Mouse (Mus musculus) spleen, adult 2 months (tissue): Measurements from ENCODE around the gene Kdm8. TPM values are rescaled to one million over a fixed set of nuclear protein-coding genes. Genes with fewer than 3 reads are reported as not detected.

Source experiments
- DNase-seq, 2 experiments: peaks; one replicate each; pipeline versions ENCODE4 v3.0.0 to v3.0.0-alpha.2; 2012 to 2021; ENCODE audit warnings: low spot score in 2 of 2, low read depth in 1 of 2
- H3K27ac ChIP-seq: fragments of 200-500 bp; 2 replicates; pipeline ENCODE4 v1.5.1; 2012; ENCODE audit warnings: low read length, inconsistent platforms; ENCODE audit not compliant: insufficient read depth
- H3K27me3 ChIP-seq: fragments of 200-500 bp; 2 replicates; pipeline ENCODE4 v1.6.1; 2012; ENCODE audit warnings: mild to moderate bottlenecking, moderate library complexity, low read length, inconsistent platforms; ENCODE audit not compliant: control insufficient read depth, insufficient read depth
- H3K36me3 ChIP-seq: fragments of 200-500 bp; 2 replicates; pipeline ENCODE4 v1.6.1; 2012; ENCODE audit warnings: mild to moderate bottlenecking, low read length, inconsistent platforms; ENCODE audit not compliant: control insufficient read depth, insufficient read depth
- H3K4me1 ChIP-seq: fragments of 200-500 bp; 2 replicates; pipeline ENCODE4 v1.6.1; 2011; ENCODE audit warnings: inconsistent platforms; ENCODE audit not compliant: control insufficient read depth, insufficient read depth, insufficient read length
- H3K4me3 ChIP-seq: fragments of 200-500 bp; 2 replicates; pipeline ENCODE4 v1.5.1; 2011; ENCODE audit warnings: mild to moderate bottlenecking, inconsistent platforms; ENCODE audit not compliant: insufficient read depth, insufficient read length; ENCODE audit errors: extremely low read depth
- CTCF ChIP-seq: fragments of 200-500 bp; IDR thresholded peaks from 2 replicates; pipeline ENCODE4 v1.5.1; 2011; ENCODE audit warnings: mild to moderate bottlenecking, inconsistent platforms; ENCODE audit not compliant: insufficient read depth, insufficient read length, insufficient replicate concordance; ENCODE audit errors: extremely low read depth
- POLR2A ChIP-seq: fragments of 200-500 bp; IDR thresholded peaks from 2 replicates; pipeline ENCODE4 v1.6.1; 2011; ENCODE audit warnings: low read depth, low read length, inconsistent platforms
- WGBS: fragments of 180-500 bp; shearing (Covaris S2); methylation state at CpG from one replicate; pipeline ENCODE4 v1.1.7; 2018; 5-methylcytosine and 5-hydroxymethylcytosine counted together
- polyA plus RNA-seq: library from polyadenylated mRNA; depleted of rRNA; stranded (reverse); fragments of >200 nt; gene quantifications from 2 replicates; pipeline ENCODE4 v1.2.3, GENCODE M21; 2012

Kdm8 gene
- polyA plus RNA-seq, 1 experiment, result 3.8 TPM

DNA sequence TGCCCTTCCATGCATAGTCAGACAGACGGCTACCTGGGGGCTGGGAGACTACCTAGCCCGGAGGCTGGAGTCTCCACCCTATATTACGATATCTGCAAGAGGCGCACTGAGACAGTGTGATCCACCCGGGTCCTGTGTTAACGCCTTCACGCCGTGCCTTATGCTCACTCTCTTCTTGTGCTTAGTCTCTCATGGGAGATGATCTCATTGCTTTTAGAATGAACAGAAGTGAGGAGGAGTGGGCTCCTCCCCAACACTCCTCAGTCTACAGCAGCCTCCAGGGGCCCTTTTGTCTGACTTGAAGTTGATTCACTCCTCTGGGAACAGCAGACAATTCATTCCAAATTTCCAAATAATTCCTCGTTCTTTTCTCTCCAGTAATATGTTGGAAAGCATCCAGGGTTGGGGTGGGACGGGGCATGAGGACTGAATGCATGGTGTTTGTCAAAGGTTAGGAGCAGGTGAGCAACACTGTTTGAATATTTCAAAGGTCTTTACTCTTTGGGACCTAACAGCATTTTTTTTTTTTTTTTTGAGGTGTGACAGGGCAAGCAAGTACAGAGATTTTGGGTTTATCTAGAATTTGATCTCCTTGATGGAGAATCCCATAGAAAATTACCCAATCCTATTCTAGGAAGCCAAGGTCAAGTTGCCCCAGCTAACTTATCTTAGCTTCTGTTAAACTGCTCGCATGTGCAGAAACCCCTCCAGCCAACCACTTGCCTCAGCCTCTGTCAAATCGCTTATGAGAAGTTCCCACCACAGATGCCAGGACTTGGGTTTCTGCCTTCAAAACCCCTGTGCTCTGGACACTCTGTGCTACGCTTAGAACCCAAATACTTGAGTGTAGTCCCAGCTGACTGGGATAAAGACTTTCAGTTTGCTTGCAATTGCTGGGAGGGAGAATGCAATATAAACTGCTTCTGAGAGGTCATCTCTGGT, 55.7 kb downstream of the Kdm8 start:
- WGBS, result 78% methylated on average over 13 of the region's 13 CpGs
- H3K4me1 ChIP-seq, result peaks cover 12% of the 10 kb centered on the region; the same call in 1 of the 2 replicates
- H3K27me3 ChIP-seq, result no peaks in the 10 kb centered on the region
- H3K36me3 ChIP-seq, result no peaks in the 10 kb centered on the region
- DNase-seq, result no peak
- no peak overlapping the region for H3K4me3 ChIP-seq
- no peak overlapping the region for H3K27ac ChIP-seq
- TF ChIP-seq CTCF (no peak), POLR2A (no peak)

- H3K4me1 ChIP-seq, result peaks cover 8% of the 10 kb centered on the region; the same call in 1 of the 2 replicates
- no peaks in the 10 kb centered on the region for H3K27me3 ChIP-seq
- no peak overlapping the region for H3K4me3 ChIP-seq
- 83% methylated on average over 7 of the region's 7 CpGs for WGBS
- TF ChIP-seq CTCF (no peak), POLR2A (no peak)
- H3K36me3 ChIP-seq, result no peaks in the 10 kb centered on the region
- no peak overlapping the region for H3K27ac ChIP-seq
- DNase-seq, result no peak
These were observed 56.4 kb downstream of the Kdm8 start for GRCm38 (mm10) chr7:125500879-125501278.

DNA sequence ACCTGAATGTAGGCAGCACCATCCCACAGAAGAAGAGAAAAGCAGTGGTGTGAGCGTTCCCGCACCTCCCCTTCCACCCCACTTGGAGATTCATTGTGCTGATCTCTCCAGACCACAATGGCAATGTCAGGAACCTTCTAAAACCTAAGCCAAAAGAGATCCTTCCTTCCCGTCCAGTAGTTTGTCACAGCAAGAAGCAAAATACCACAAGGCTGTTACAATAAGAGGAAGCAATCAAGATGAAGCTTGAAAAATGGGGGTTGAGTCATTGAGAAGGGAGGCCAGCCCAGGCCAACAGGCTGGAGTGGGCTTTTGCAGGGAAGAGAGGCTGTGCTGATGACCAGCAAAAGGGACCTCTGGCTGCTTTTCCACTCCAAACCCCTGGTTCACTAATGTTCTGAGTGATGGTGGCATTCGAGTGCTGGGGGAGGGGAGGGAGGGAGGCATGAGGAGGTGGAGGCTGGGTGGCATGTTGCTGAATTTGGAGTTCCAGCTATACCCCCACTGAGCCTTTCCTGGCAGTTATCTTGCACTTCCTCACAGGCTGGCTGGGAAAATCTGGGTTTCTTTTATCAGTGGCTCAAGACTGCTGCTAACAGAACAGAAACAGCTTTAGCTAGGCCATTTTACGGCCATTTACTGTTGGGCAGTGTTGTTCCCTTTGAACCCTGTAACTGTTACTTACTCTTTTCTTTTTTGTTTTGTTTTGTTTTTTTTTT, 59.1 kb downstream of the Kdm8 start:
- TF ChIP-seq POLR2A (no peak), CTCF (no peak)
- 49% methylated on average over 5 of the region's 5 CpGs for WGBS
- Histone ChIP-seq H3K36me3 (no peaks in the 10 kb centered on the region), H3K27me3 (no peaks in the 10 kb centered on the region), H3K4me1 (no peaks in the 10 kb centered on the region; the same call in 1 of the 2 replicates), H3K4me3 (no peak overlapping the region), H3K27ac (no peak overlapping the region)
- DNase-seq, result no peak

- 94% methylated on average over 5 of the region's 5 CpGs for WGBS
- H3K27ac ChIP-seq, result no peak overlapping the region
- no peaks in the 10 kb centered on the region for H3K36me3 ChIP-seq
- H3K4me3 ChIP-seq, result no peak overlapping the region
- no peak for DNase-seq
- no peaks in the 10 kb centered on the region for H3K27me3 ChIP-seq
- H3K4me1 ChIP-seq, result no peaks in the 10 kb centered on the region; the same call in 1 of the 2 replicates
- TF ChIP-seq CTCF, result no peak
- no peak for TF ChIP-seq POLR2A
These were observed 60.1 kb downstream of the Kdm8 start for GRCm38 (mm10) chr7:125504618-125505017.

DNA sequence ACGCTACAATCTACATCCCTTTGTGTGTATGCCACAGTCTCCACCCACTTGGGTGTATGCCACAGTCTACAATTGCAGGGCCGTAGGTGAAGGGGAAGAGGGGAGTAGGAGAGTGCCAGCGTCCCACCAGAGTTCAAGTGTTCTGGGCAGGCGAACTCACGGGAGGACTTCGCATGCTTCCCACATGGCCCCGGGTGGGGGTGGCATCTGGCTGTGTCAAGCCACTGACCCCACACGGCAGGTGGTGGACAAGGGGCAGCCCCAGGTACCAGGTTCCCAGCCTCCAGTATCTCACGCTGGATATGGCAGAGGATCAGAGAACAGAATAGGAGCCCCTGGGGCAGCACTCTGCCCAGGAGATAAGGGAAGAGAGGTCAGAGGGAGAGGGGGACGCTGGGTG, 61.1 kb downstream of the Kdm8 start:
- no peak for DNase-seq
- no peak for TF ChIP-seq POLR2A
- TF ChIP-seq CTCF, result no peak
- no peak overlapping the region for H3K4me3 ChIP-seq
- H3K4me1 ChIP-seq, result no peaks in the 10 kb centered on the region; the same call in 1 of the 2 replicates
- no peaks in the 10 kb centered on the region for H3K27me3 ChIP-seq
- WGBS, result 85% methylated on average over 10 of the region's 10 CpGs
- no peak overlapping the region for H3K27ac ChIP-seq
- no peaks in the 10 kb centered on the region for H3K36me3 ChIP-seq

DNA sequence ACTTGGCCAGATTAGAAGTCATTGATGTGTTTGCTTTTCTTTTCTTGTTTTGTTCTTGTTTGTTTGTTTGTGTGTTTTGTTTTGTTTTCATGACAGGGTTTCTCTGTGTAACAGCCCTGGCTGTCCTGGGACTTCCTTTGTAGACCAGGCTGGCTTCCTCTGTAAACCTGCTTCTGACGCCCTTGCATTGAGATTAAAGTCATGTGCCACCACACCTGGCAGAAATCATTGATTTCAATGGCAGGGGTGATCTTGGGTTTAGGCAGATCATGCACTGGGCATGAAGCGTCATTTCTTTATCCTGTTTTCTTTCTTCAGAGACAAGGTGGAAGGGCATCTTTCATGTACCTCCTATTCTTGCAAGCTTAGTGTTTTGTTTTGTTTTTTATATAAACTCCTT, 62.8 kb downstream of the Kdm8 start:
- DNase-seq, result no peak
- TF ChIP-seq CTCF (no peak), POLR2A (no peak)
- Histone ChIP-seq H3K27me3 (no peaks in the 10 kb centered on the region), H3K27ac (no peak overlapping the region), H3K4me3 (no peak overlapping the region), H3K4me1 (peaks cover 3% of the 10 kb centered on the region; the same call in 1 of the 2 replicates), H3K36me3 (no peaks in the 10 kb centered on the region)
- 52% methylated on average over 2 of the region's 2 CpGs for WGBS
